Mouse (Mus musculus) cerebellum, adult 8-10 months (tissue): ENCODE results near the gene Fhl2.
"Not testable (repeated sequence)": the region's sequence is repeated elsewhere in the genome, so short reads cannot be mapped to it uniquely, and the experiment has no call there.

Experiments used
- DNase-seq: peaks from one replicate; pipeline ENCODE4 v3.0.0; 2022

Fhl2 gene

DNA sequence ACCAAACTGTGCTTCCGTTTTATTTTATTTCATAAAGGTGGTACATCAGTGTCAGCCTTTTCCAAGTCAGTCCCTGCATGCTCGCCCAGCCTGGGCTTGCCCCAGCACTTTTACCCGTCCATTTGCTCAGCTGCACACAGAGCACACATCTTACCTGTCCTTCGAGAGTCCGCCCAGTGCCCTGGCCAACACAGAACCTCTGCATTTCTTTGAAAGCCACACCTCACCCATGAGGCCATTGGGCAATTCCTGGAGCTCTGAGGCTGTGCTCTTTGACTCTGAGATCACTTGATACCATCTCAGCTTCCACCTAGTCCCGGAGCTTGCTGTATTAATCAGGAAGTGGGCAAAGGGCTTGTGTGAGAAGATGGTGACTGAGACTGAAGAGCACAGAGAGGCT, 51.4 kb downstream of the Fhl2 start:
- DNase-seq: no peak

DNA sequence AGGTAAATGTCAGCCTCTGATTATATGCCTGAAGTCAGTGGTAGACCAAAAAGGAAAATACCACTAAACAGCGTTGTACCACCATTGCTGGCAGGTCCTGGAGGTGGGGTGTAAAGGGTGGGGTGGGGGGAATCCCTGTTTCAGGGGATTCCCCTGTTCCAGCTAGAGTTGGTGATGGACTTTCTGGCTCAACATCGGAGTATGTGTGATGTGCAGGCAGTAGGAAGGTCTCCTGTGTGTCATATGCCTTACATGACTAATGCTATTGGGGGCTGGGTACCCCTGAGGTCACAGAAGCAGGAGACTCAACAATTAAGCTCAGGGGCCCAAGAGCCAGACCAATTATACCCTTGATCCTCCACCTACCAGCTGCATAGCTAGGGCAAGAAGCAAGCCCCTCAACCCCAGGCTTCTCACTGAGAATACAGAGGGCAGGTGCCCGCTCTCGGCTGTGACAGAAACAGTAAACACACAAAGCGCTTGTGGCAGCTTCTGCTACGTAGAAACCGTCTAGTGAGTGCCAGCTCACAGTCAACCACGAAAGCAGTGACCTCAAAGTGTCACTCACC, 52.4 kb downstream of the Fhl2 start:
- DNase-seq: no peak

DNA sequence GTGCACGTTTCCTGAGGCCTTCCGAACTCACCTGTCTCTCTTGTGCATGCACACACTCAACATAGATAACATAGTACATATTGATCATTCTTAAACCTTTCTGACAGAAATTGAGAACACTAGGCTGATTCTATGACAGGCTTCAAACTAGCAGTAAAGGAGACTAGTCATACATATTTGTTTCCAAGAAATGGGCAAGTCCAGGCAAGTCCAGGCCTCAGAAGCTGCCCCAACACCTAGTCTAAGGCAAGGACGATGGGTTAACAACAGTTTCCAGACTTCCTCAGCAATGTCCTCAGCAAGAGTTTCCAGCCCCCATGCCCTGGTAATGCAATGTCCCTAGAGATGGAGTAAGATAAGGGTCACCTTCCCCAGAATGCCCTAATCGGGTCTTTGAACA, 53.0 kb downstream of the Fhl2 start:
- no peak for DNase-seq

DNA sequence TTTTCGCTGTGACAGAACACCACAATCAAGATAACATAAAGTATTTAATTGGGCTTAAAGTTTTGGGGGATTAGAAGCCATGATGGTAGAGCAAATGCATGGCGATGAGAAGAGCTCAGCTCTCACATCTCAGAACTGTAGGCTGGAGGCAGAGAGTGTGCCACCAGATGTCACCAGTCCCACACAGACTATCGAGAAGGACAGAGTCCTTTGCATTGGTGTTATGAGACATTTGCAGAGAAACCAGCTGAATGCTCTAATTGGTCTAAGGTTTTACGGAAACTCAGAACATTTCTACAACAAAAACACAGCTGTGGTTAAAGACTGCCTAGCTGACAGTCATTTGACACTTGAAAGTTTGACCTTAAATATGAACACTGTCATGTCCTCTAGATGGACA, 53.5 kb downstream of the Fhl2 start:
- no peak for DNase-seq

DNA sequence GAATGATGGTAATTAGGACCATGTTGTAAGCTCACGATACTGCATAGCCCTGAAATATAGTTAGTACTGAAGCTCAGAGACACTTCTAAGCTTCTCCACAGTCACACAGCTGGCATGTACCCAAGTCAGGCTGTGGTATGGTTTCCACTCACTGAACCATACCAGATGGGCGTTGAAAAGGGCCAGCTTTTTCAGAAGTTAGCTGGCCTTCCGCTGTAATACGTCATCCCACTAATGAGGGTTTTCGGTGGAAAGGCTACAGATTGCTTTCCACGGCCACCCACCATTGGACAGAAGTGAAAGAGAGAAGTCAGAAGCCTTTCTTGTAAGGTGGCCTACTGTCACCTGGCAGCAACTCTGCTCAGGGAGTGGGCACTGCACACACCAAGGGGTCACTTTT, 53.9 kb downstream of the Fhl2 start:
- no peak for DNase-seq

DNA sequence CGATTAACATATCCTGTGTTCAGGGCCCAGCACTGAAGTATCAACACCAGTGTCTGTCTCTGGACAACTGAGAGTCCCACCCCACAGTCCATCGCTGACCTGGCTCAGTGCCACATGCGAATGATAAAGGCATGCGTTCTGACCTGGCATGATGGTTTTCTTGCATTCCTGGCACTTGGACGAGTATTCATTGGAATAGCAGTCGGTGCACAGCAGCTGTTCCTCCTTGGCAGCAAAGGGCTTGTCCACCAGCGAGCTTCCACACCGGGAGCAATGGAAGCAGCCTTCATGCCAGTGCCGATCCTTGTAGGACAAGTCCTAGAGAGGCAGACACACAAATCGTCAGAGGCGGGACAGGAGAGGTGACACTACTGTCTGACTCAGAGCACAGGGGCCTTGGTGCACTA, 55.2 kb downstream of the Fhl2 start:
- DNase-seq: peak; percentile 6

DNA sequence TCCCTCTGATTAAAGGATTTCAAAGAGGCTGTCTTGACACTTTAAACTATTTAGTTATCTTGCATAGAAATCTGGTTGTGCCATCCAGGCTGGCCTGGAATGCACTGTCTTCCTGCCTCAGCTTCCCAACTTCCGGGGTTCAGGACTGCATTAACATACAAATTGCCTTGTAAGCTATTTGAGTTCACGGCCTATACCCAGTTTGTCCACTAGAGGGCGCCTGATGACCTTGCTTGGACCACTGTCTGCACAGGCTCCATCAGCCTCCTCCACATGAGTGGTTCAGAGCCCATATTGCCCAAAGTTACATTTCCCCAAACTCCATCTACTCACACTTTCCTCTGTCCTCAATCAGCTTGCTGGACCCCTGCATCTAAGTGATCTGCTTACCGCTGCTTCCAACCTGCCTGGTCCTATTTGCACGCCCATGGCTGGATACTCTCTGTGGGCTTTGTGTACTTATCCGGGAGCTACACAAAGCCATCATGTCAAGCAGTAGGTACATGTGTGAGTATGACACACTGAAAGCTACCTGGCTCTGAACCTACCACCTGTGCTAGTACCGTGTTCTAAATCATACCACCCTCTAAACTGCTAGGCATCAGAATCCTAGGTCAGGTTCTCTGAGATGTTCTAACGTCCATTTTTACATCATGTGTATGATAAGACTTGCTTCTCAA, 57.1 kb downstream of the Fhl2 start:
- peak; percentile 74 for DNase-seq

DNA sequence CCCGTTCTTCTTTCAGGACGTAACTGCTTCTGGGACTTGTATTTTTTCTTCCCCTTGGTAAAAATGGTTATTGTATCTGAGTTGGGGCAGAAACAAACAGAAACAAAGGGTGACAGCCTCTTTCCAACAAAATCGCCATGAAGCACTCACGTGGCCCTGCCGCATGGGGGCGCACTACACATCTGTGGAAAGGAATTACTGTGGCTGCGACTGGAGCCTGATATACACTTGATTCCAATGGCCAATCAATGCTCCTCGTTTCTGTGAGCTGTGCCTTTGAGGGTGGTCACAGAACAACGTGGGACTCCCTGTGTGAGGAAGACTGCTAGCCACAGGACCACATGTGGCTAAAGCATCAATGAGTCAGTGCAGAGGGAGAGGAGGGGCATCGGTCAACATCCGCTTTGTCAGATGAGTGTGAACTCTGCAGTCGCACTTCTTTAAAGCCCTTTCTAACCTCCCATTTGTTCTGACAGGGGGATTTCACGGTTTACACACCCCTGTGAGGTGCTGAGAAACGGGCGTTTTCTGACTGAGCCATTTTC, 58.4 kb downstream of the Fhl2 start:
- DNase-seq: no peak

DNA sequence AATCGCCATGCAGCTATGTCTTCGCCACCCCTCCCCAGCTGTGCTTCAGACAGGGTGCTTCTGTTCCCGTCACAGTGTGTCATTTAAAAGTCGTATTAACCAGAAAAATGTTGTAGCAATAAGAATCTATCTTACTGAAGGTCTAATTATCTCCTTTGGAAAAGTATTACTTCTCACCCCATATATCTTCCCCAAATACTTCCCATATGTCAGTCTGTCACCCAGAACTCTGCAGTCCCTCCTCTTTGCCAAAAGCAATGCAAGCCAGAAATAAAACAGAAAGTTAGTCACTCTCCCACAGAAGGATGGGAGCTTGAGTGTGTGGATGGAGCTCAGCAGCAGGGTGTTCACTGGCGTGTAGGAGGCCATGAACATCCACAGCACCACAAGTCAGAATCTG, 59.5 kb downstream of the Fhl2 start:
- no peak for DNase-seq

DNA sequence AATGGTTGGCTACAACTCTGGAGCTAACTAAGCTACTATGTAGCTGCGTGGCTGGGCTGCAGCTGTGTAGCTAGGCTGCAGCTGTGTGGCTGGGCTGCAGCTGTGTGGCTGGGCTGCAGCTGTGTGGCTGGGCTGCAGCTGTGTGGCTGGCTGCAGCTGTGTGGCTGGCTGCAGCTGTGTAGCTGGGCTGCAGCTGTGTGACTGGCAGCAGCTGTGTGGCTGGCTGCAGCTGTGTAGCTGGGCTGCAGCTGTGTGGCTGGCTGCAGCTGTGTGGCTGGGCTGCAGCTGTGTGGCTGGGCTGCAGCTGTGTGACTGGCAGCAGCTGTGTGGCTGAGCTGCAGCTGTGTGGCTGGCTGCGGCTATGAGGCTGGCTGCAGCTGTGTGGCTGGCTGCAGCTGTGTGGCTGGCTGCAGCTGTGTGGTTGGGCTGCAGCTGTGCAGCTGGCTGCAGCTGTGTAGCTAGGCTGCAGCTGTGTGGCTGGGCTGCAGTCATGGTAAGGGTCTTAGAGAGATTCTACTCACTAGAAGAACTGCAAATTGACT, 60.2 kb downstream of the Fhl2 start:
- DNase-seq: not testable (repeated sequence)

DNA sequence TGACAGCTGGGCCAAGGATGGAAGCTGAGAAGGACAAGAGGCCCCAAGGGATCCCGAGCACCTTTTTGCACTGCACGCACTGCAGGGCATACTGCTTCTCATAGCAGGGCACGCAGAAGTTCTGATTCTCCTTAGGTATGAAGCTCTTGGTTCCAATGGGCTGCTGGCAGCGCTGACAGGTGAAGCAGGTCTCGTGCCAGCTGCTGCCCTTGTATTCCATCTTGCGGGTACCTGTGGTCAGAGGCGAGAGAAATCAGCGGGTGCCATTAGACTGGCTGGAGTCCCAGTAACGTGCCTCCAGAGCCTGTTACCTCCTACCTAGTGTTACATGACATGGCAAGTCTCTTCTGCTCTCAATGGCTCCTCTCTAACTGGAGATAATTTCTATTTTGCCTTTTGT, 65.2 kb downstream of the Fhl2 start:
- DNase-seq: no peak

DNA sequence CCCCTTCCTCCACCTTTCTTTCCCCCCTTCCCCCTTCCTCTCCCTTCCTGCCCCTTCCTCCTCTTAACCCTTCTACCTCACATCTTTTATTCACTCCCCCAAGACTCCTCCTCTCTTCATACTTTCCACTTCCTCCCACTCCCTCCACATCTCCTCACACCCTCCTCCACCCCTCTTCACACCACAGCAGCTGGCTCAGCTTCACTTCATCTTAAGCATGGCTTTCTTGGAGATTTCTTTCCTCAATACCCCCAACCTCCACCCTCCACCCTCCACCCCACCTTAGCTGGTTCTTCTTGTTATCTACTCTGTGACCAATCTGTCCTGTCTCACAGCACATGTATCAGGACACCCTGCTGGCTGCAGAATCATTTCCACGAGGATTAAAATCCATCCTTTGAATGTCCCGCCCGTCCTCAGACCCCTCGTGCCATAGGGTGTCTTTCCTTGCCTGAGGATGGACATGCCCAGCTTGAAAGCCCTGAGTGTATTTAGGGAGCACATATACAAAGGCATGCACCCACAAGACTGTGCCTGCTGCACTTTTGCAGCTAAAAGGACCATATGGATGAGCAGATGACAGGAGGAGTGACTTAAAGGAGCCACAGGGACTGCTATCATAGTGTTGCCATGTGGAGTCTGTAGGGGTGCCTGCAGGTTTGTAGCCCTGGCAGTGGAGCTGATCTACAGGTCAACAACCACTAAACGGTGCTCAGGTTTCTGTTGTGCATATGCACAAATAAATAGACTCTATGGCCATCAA, 66.4 kb downstream of the Fhl2 start:
- no peak for DNase-seq

DNA sequence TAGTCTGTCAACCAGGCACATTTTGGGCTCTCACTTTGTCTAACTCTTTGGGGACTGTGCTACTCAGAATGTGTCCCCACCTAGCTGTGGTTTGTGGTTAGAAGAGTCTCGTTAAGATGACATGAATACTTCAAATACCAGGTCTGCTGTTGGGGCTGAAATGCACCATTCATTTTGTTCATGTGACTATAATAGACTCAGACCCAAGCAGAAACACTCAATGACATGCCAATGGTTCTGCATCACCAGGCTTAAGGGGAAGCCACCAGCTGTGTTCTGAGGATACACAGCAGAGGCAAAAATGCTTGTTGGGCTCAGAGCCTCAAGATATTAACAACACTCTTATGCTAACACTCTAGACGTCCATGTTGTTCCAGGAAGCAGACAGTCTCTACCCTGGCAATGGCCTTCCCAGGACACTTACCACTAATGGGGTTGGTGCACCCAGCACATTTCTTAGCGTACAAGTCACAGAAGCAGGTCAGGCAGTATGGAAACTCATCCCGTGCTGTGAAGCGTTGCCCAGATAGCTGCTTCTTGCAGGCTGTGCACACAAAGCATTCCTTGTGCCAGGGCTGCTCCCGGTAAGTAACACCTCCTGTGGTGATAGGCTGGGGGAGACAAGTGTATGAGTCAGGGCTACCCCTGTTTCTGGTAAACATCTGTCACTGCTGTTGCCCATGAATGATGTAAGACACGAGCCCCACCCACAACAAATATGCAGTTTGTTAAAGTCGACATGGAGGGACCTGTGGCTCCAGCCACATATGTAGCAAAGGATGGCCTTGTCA, 68.8 kb downstream of the Fhl2 start:
- no peak for DNase-seq

DNA sequence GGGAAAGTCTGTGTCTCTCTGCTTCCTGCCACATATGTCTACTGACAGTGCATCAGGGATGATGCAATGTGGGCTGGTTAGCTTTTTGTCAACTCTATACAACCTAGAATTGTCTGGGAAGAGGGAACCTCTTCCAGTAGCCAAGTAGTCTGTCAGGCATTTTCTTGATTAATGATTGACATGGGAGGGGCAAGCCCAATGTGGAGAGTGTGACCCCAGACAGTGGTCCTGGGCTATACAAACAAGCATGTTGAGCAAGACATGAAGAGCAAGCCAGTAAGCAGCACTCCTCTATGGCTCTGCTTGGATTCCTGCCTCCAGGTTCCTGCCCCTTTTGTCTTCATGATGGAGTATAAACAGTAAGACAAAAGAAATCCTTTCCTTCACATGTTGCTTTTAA, 69.6 kb downstream of the Fhl2 start:
- no peak for DNase-seq

DNA sequence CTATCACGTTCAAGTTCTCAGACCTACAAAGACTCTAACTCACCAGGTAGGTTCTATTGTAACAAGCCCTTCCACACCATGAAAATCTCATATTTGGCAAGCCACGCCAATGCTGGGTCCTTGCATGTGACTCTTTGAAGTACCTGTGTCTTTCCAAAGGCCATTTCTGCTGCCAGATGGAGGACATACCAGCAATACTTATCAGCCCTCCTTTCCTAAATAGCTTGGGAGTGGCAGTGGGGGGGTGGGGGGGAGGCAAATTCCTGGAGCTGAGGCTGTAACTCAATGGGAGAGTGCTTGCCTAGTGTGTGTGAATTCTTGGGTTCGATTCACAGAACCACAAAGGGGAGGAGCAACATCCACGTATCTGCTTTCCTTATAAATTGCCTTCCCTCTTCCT, 72.1 kb downstream of the Fhl2 start:
- DNase-seq: no peak

DNA sequence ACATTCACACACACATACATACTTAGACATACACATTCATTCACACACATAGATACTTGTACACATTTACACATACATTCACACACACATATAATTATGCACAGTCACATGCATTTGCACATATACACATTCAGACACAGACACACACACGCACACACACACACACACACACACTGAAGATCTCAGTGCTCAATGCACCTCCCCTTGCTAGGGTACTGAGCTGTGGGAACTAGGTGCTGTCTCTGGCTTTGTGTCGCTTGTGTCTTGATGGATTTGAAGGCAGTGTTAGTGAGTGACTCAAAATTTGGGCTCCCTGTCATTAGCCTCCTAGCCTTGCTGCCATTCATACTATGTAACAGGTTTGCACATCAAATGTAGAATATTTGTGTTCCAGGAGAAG, 74.2 kb downstream of the Fhl2 start:
- DNase-seq: no peak

DNA sequence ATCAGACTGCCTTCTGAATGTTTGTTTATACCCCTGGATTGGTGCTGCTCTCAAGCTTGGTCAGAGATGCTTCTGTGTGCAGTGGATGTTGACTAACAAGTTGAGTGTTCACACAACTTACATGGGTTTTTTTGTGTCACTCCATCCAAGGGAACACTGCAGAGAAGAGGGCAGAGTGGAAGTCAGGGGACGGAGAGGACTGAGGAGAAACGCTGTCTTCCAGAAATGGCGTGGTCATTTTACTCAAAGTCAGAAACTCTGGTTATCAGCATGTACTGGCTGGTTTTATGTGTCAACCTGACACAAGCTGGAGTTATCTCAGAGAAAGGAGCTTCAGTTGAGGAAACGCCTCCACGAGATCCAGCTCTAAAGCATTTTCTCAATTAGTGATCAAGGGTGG, 75.8 kb downstream of the Fhl2 start:
- DNase-seq: no peak

DNA sequence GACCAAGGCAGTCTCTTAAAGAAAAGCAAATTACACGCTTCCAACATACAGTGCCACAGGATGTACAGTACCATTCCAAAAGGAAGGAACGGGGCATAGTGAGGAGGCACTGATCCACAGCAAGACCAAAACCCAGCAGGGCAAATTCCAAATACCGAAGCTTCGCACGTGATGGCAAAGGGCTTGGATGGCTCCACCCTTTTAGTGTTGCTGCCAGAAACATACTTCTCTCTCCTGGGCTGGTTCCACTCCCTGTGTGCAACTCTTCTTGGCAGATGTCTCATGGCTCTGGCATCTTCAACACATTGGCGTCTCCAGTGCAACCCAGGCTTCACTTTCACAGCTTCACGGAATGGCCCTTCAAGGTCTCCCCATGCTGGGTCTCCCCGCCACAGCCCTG, 79.3 kb downstream of the Fhl2 start:
- DNase-seq: no peak

DNA sequence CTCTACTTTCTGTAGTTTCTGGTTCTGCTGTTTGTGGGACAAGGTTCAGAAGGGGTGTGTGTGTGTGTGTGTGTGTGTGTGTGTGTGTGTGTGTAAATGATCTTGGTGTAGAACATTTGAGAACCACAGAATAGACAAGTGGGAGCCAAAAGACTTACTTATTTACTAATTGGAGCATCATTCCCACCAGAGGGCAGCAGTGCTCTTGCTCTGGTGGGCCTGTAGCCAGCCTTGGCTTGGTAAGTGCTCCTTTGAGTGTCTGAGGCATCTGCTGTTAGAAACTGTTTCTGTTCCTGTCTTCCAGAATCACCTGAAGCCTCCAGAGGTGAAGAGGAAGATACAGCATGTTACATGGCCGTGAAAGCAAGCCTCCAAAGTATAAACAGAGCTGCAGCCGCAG, 83.9 kb downstream of the Fhl2 start:
- DNase-seq: peak; percentile 45

DNA sequence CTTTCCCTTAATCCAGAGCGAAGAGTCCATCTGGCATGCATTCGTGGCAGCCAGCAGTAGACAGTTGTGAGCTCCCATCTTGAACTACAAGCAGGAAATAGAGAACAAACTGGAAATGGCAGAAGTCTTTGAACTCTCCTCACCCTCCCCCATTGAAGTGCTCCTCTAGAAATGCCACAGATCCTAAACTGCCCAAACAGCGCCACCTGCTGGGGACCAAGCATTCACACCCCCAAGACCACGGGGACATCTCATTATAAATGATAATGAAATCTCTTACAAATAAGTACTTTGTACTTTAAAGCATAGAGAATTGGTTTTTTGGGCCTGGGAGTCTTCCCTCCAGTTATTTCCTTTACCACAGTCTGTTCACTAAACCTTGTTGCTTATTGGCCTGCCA, 86.2 kb downstream of the Fhl2 start:
- peak; percentile 37 for DNase-seq

DNA sequence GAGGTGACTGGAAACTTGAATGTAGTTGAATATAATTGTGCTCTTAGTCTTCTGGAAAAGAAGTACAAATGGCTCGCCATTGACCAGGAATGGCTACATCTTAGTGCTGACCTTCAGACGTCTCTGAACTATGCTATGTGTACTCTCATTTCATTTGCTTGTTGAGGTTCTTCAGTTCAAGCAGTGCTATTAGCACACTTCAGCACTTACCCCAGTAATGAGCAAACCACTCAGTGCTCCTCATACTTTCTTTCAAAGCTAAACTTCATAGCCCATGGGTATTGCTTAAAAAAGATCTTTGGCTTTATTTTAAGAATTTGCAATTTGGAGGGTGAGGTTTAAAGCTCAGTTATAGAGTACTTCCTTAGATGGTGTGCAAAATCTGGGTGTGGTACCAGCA, 88.1 kb downstream of the Fhl2 start:
- DNase-seq: no peak

DNA sequence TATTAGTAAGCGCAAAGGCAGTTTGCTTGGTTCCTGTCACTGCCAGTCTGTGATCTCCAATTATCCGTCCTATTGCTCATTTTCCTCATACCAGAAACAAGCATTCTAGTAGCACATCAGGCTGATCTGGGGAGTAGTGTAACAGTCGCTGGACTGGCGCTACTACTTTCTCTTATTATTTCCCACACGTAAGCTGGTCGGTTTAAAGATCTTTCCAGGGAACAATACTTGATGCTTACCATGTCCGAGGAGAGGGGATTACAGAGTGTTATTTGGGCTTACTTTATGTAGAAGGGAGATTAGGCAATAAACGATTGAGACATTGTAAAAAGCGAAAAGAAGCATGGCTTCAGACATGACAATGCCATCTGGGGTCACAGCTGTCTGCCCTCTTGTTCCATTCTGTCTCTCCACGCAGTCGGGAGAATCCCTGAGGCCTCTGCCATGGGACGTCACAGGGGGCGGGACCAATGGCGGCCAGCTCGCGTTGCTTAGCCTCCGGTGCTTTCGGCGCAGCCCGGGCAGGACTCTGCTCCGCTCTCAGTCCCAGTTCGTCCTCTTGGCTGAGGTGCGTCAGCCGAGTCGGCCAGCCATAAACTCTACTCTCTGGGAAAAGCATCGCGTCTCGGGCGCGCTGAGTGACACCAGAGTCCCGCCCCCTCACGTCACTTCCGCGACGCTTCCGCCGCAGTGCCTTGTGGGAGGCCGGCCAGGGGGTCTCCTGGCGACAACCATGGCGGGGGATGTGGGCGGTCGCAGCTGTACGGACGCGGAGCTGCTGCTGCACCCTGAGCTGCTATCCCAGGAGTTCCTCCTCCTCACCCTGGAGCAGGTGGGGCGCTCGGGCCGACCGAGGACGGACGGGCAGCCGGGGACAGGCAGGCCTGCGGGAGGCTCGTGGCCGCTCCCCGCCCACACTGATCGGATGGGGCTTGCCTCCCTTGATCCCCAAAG, 98.5 kb downstream of the Fhl2 start, which contains the start of the genes Tgfbrap1 and AI597479:
Gene Tgfbrap1, minus strand, starts transcription at position 607 of the 954 bp plus-strand sequence.
Gene AI597479, plus strand, starts transcription at position 680 of the 954 bp plus-strand sequence.
- peak; percentile 93 for DNase-seq
